Mouse (Mus musculus) mouse embryonic stem cell (cell line): Measurements from ENCODE around the gene Ubtf.

Experiments
- in situ Hi-C, 2 experiments: fragments of 300-500 bp; cut with MboI; formaldehyde crosslinking; loops; 1 replicate in 1 of 2; 3 replicates in 1 of 2; pipeline ENCODE4 v1.14.3; 2019 to 2020; ENCODE audit warnings: low sequenced_read_pairs in 2 of 2, low pct_unique_long_range_greater_than_20kb in 1 of 2, mixed read lengths in 1 of 2; ENCODE audit not compliant: unreplicated experiment in 1 of 2

The Ubtf gene

GRCm38 (mm10) chr11:102308979-102309378, 10.6 kb downstream of the Ubtf start:
- in situ Hi-C loops = no loop called here

- in situ Hi-C loops = no loop called here
These were observed 11.4 kb downstream of the Ubtf start for GRCm38 (mm10) chr11:102308104-102308503.

- in situ Hi-C loops = no loop called here
These were observed 14.2 kb downstream of the Ubtf start for GRCm38 (mm10) chr11:102305359-102305758.

GRCm38 (mm10) chr11:102304141-102304540, 15.4 kb downstream of the Ubtf start:
- in situ Hi-C loops = loop anchor here in 1 of 2 experiments (5.0 kb wide), 1 partner anchor 108 kb away; no protein-coding TSS in a partner anchor

GRCm38 (mm10) chr11:102299839-102300238, 19.7 kb downstream of the Ubtf start:
- in situ Hi-C loops = loop anchor here (5.0 to 10.0 kb wide), 3 partner anchors 112 to 135 kb away; partner anchors contain the start of gene Grn (in 2 of the 2)

GRCm38 (mm10) chr11:102297577-102298556, 21.7 kb downstream of the Ubtf start:
- in situ Hi-C loops = loop anchor here (5.0 to 10.0 kb wide), 2 partner anchors 134 to 137 kb away; partner anchors contain the start of gene Grn (in 2 of the 2)

- in situ Hi-C loops = loop anchor here (5.0 to 10.0 kb wide), 2 partner anchors 136 to 138 kb away; partner anchors contain the start of gene Grn (in 2 of the 2)
These were observed 22.8 kb downstream of the Ubtf start, which contains the start of gene Atxn7l3 for GRCm38 (mm10) chr11:102296491-102297472. Atxn7l3 (minus strand) TSS chr11:102296631.

GRCm38 (mm10) chr11:102295598-102296471, 23.7 kb downstream of the Ubtf start:
- in situ Hi-C loops = loop anchor here (5.0 to 10.0 kb wide), 2 partner anchors 136 to 139 kb away; partner anchors contain the start of gene Grn (in 2 of the 2)

GRCm38 (mm10) chr11:102294887-102295597, 24.5 kb downstream of the Ubtf start:
- in situ Hi-C loops = loop anchor here (5.0 to 10.0 kb wide), 3 partner anchors 117 to 140 kb away; partner anchors contain the start of gene Grn (in 2 of the 2)

- in situ Hi-C loops = loop anchor here (5.0 to 10.0 kb wide), 2 partner anchors 118 to 140 kb away; partner anchors contain the start of gene Grn (in 1 of the 2)
These were observed 25.1 kb downstream of the Ubtf start for GRCm38 (mm10) chr11:102294416-102294815.

- in situ Hi-C loops = loop anchor here (5.0 to 10.0 kb wide), 2 partner anchors 118 to 141 kb away; partner anchors contain the start of gene Grn (in 1 of the 2)
These were observed 25.6 kb downstream of the Ubtf start for GRCm38 (mm10) chr11:102293971-102294370.

GRCm38 (mm10) chr11:102291051-102291535, 28.4 kb downstream of the Ubtf start:
- in situ Hi-C loops = loop anchor here (5.0 to 10.0 kb wide), 2 partner anchors 121 to 144 kb away; partner anchors contain the start of gene Grn (in 1 of the 2)

- in situ Hi-C loops = loop anchor here (5.0 to 10.0 kb wide), 2 partner anchors 122 to 145 kb away; partner anchors contain the start of gene Grn (in 1 of the 2)
These were observed 29.4 kb downstream of the Ubtf start for GRCm38 (mm10) chr11:102290141-102290540.

GRCm38 (mm10) chr11:102289511-102290100, 29.9 kb downstream of the Ubtf start:
- in situ Hi-C loops = loop anchor here (5.0 to 10.0 kb wide), 2 partner anchors 123 to 145 kb away; partner anchors contain the start of gene Grn (in 1 of the 2)

GRCm38 (mm10) chr11:102288913-102289312, 30.6 kb downstream of the Ubtf start:
- in situ Hi-C loops = no loop called here
